Mouse (Mus musculus): Measurements from ENCODE around the gene Olfr688.

Olfr688 gene

DNA sequence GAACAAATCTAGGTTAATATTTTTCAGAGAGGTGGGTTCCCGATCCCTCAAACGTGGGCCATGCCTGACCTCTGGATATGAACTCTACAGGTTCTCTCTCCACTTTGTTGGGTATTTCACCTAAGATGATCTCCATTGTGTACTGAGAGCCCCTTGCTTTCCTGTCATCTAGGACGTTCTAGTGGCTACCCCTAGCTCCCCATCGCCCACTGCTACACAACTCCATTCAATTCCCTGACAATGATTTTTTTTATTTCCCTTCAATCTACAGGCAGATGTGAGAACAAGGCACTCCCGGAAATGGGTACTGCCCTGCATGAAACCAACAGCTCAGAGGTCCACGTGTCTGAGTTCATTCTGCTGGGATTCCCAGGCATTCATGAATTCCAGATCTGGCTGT, at the start of gene Olfr688:
Gene Olfr688 (plus strand): TSS at position 301 of the 400 bp plus-strand sequence.
- WGBS: 79% methylated on average over 6 of the region's 6 CpGs

DNA sequence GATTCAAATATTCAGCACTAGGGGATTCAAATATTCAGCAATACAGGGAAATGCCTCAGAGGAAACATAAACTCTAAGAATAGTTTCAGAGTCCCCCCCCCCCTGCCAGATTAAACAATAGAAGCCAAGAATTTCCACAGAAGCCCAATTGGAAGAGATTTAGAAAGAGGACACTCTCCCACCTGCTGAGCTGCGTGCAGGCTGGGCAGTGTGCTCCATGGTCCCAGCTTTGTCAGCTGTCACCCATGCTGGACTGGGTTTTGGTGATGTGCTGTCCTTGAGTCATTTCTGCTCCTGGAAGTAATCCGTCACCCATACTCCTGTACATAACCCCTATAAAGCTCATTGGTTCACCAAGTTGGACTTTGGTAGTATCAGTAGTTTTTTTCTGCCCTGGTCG, 40.2 kb upstream of the Olfr688 start:
- 89% methylated on average over 3 of the region's 3 CpGs for WGBS

DNA sequence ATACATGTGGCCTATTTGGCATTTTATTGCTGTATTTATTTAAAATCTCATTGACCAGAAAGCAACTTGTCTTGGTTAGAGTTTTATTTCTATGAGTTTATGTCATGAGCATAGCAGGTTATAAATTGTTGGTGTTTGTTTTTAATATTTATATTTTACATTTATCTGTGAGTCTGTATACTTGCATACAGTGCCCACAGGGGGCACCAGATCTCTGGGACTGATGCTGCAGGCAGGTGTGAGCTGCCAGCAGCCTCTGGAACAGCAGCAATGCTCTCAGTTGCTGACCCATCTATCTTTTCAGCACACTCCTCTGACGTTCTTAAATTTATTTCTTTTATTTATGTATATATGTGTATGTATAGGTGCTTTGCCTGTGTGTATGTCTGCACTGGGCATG, 39.7 kb upstream of the Olfr688 start:
- WGBS: 63% methylated on average over 1 of the region's 1 CpGs

DNA sequence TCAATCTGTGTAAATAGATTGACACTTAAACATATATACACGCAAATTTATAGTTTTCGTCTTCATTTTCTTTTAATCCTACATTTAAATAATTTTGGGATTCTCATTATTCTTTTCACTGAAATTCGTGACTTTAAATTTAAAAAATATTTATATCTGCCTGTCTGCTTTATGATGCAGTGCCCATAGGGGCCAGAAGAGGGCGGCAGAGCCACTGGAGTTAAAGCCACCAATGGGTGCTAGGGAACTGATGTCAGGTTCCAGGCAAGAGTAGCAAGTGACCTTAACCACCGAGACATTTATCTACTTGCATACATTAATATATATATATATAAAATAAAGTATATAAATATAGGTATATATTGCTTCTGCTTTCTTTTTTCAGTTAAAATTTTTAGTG, 31.2 kb upstream of the Olfr688 start:
- 63% methylated on average over 5 of the region's 5 CpGs for WGBS

DNA sequence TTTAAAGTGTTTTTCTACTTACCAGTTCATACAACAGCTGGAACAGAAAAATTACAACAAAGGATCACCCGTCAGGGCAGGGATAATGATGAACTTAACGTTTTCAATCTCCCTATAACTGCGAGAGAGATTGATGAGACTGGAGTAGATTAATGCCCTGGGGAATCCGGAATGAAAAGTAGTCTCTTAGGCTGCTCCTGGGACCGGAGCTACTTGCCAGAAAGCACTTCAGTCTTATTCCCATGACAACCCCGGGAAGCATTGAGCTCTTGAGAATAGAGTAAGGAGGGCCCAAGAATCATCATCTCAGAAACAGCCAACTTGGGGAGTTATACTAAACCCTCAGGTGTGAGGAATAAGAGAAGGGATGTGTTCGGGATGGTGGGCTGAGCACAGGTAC, 15.5 kb upstream of the Olfr688 start:
- 73% methylated on average over 7 of the region's 7 CpGs for WGBS

DNA sequence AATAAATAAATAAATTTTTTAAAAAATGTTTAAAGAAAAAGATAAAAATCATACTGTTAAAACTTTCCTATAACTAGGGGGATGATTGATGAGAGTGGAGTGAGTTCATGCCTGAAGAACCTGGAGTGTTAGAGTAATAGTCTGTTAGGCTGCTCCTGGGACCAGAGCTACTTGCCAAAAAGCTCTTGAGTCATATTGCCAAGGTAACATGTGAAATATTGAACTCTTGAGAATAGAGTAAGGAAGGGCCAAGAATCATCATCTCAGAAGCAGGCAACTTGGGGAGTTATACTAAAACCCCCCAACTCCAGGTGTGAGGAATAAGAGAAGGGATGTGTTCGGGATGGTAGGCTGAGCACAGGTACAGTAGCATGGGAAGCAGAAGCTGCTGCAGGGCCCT, 23.0 kb downstream of the Olfr688 start, which contains the start of gene Olfr689:
Gene Olfr689 (plus strand): TSS at position 301 of the 400 bp plus-strand sequence.
- WGBS: 84% methylated on average over 1 of the region's 1 CpGs

DNA sequence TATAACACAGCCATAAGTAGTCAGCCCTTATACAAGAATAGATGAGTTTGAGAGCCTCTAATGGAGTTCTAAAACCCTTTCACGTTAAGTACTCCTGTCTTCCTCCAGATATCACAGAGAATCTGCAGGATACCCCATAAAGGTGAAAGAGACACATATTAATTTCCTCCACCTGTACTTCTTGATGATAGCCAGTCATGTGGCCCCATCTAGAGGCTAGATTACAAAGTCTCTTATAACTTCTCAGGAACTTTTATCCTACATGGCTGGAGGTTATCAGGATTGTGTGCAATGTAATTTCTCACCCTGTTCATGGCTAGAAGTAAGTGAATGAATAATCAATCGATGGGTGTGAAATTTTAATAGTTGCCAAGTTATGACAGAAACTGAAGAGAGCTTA, 37.4 kb downstream of the Olfr688 start:
- WGBS: 77% methylated on average over 2 of the region's 2 CpGs

DNA sequence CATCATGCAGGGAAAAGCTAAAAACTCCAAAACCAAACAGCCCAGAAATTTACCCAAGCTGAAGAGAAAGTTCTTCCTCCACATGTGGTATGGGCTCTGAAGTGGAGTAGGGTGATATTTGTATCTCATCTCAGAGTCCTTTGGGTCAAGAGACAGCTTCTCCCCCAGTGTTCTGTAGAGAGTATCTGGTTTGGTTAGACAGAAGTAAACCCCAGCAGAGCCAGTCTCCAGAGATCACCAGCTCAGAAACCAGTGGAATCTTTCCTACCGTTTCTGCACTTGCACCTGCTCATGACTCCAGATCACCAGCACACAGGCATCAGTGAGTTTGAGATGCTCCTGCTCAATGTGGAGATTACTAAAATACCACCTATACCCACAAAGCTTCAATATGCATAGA, 46.1 kb downstream of the Olfr688 start, which contains the start of gene Olfr690:
Gene Olfr690 (minus strand): TSS at position 101 of the 400 bp plus-strand sequence.
- WGBS: 79% methylated on average over 1 of the region's 1 CpGs
